Mouse (Mus musculus) right cerebral cortex, adult 18-20 months (tissue): Measurements from ENCODE around the gene Rufy1.

Experiments
- DNase-seq: peaks from one replicate; pipeline ENCODE4 v3.0.0; 2022; ENCODE audit warnings: mixed read lengths

The Rufy1 gene

GRCm38 (mm10) chr11:50346256-50347032, 84.5 kb downstream of the Rufy1 start:
- no peak for DNase-seq

GRCm38 (mm10) chr11:50345486-50345885, 85.4 kb downstream of the Rufy1 start:
- no peak for DNase-seq
